Mouse (Mus musculus) adrenal gland, postnatal 10 days (tissue): ENCODE measurements around the gene Ncf4. TPM values are rescaled to one million over a fixed set of nuclear protein-coding genes. Genes with fewer than 3 reads are reported as not detected.

Experiments used
- DNase-seq: peaks from one replicate; pipeline ENCODE4 v3.0.0; 2021; ENCODE audit warnings: mixed read lengths
- microRNA-seq: library from miRNA; unstranded; fragments of <30 nt; microRNA quantifications from one replicate; pipeline ENCODE4 v1.2.0, GENCODE M21; 2021
- total RNA-seq, 2 experiments: library from RNA; stranded (reverse); gene quantifications; 2 replicates each; pipeline ENCODE4 v1.2.3; 2021

The Ncf4 gene
- total RNA-seq, 2 experiments from 2014 or later = 4.1 to 6.3 TPM

- DNase-seq = no peak
These were observed 66.4 kb downstream of the Ncf4 start for GRCm38 (mm10) chr15:78310971-78311370.

Small RNA genes lying within 50 kb of the gene (microRNA-seq; reads per million reads assigned to microRNA genes)
- gene Mir7676-1 = not detected

Other genes starting within 250 kb of the Ncf4 start
- gene Cacng2, start 124.8 kb upstream of the Ncf4 start, total RNA-seq = under 1 TPM; 0.39 to 0.48 TPM
- 10 to 100 TPM; 19.4 to 22.9 TPM for gene Ift27, start 70.7 kb upstream of the Ncf4 start, total RNA-seq
- 100 to 1,000 TPM; 132 to 141 TPM for gene Pvalb, start 38.4 kb upstream of the Ncf4 start, total RNA-seq
- 1 to 10 TPM; 5.8 to 6.3 TPM for gene Csf2rb2, start 60.9 kb downstream of the Ncf4 start, total RNA-seq
- gene Csf2rb, start 81.0 kb downstream of the Ncf4 start, total RNA-seq = 10 to 100 TPM; 18.4 to 20.1 TPM
- not detected for gene Tex33, start 151.1 kb downstream of the Ncf4 start, total RNA-seq
- gene Tst, start 161.1 kb downstream of the Ncf4 start, total RNA-seq = 100 to 1,000 TPM; 179 to 204 TPM
- gene Mpst, start 161.6 kb downstream of the Ncf4 start, total RNA-seq = 10 to 100 TPM; 49.1 to 52.0 TPM
- 10 to 100 TPM; 85.2 to 94.8 TPM for gene Kctd17, start 183.8 kb downstream of the Ncf4 start, total RNA-seq
- 10 to 100 TPM; 24.7 to 59.5 TPM for gene Tmprss6, start 223.8 kb downstream of the Ncf4 start, total RNA-seq